Mouse (Mus musculus): ENCODE results near the gene Zfyve28.

Gene Zfyve28

DNA sequence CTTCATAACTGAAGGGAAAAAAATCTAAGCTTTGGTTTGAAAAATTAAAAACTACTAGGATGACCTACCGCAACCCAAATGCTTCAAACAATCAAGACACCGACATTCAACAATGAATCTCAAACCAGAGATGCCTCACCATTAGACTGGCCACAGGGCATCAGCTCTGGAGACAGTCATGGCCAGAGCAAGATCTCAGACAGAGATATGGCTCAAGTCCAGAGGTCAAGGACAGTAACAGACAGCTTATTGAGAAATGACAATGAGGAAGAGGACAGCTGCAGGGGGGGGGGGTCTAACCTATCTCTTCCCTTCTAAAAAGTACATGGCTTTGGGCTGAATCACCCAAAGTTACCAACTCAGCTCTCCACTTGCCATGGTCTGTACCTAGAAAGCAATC lies 3.0 kb downstream of the Zfyve28 start:
- DNase-seq, result no peak

DNA sequence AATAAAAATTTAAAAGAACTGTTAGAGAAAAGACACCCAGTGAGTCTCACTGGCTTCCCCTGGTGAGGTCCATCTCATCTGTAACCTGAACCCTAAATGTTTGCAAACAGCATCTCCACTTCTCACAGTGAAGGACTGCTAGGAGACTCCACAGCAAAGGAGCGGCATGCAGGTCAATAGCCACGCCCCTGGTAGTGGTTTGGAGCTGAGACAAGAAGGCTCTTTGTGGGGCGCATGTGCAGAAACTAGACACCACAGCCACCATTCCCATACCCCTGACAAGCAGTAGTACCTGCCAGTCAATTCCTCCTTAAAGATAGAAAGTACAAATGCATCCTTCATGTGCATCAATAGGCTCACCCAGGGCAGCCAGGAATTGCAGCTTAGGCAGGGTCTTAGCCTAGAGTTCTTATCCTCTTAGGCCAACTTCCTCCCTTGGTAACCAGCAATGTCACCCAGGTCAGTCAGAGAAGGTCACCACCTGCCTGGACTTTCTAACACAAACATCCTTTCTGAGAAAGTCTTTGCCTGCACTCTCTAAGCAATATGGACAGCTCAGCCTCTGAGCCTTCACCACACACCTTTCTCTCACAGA lies 4.0 kb downstream of the Zfyve28 start:
- DNase-seq, result peak; percentile 60

- DNase-seq, result peak; percentile 55
These were observed 4.9 kb downstream of the Zfyve28 start for GRCm38 (mm10) chr5:34283355-34283754.

DNA sequence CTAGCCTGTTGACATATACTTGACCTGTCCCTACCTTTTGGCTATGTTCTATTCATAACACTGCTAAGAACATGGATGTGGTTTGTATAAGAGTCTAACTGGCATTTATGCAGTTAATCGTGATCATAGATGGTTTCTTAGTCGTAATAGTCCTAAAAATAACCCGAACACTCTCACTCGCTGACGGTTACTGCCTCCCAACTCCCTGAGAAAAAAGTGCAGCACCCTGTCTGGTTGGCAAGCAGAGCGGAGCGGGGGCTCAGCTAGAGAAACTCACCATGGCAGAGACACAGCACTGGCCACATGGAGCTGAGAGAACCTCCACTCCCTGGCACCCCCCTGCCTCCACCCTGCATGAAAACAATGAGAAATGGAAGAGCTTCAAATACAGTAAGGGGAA lies 7.3 kb downstream of the Zfyve28 start:
- no peak for DNase-seq

GRCm38 (mm10) chr5:34279214-34279613 lies 9.0 kb downstream of the Zfyve28 start:
- DNase-seq, result no peak

DNA sequence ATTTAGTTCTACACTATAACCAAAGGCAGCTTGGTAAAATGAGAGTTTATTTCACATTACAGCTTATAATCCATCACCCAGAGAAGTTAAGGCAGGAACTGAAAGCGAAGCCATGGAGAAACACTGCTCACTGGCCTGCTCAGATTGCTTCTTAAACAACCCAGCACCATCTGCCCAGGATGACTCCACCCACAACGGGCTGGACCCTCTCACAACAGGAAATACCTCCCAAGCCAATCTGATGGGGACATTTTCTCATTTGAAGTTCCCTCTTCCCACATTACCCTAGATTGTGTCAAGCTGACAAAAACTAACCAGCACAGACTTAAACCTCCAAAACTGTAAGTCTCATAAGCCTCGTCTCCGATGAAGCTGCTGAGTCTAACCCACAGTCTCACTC lies 10.2 kb downstream of the Zfyve28 start:
- no peak for DNase-seq

DNA sequence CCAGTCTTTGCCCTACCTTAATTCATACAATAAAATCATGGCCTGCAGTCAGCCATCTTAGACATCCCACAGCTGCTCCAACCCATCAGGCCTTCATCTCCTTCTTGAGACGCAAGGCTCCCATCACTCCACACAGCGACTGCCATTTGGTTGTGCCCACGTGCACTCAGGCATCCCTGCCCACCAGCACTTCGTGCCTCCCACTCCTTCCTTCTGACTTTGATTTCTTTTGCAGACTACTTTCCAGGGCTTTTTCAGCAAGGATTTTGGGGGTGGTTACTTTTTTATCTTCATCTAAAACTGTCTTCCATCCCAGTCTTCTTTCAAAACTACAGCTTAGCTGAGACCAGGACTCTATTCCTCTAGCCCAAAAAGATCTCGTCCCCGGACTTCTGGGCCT lies 11.5 kb downstream of the Zfyve28 start:
- no peak for DNase-seq

DNA sequence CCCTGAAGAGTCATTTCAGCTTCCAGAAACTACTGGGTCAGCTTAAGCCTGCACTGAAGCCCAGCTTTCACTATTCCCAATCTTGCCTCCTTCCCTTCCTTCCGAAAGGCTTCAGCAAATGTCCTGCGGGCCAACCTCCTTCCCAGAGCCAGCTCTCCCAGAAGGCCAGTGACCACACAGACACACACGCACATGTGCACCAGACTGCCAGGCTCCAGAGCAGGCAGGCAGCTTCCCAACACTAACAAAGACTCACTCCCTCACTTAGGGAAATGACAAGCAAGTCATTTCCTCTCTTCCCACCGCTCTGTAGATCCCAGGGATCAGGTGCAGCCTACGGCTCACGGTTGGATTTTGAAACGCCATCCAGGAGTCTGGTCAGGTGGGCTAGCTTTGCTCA lies 12.1 kb downstream of the Zfyve28 start:
- DNase-seq, result peak; percentile 60

DNA sequence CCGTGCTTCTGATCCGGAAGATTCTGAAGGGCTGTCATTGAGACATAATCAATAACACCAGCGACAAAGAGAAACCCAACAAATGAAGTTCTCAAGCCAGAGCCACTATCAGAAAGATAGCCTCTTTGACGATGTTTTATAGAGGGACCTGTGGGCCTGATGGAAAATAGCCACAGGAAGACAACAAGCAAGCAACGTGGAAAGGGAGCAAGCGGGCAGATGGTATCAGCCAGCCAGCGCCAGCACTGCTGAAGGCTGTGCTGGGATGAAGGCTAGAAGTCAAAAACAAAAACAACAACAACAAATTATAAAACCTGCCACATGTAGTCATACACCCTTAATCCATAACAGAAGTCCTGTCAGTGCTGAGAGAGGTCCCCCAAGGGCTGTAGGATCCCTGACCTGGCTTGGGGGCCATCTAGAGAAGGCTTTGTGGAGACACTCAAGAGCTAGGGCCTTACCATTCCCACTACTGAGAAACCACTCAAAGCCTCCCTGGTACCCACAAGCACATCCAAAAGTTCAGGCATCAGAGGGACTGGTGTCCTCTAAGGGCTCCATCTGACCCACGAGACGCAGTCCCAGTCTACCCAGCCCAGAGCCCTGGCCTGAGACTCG lies 13.5 kb downstream of the Zfyve28 start:
- DNase-seq, result peak; percentile 39

GRCm38 (mm10) chr5:34274268-34274667 lies 14.0 kb downstream of the Zfyve28 start:
- peak; percentile 89 for DNase-seq

DNA sequence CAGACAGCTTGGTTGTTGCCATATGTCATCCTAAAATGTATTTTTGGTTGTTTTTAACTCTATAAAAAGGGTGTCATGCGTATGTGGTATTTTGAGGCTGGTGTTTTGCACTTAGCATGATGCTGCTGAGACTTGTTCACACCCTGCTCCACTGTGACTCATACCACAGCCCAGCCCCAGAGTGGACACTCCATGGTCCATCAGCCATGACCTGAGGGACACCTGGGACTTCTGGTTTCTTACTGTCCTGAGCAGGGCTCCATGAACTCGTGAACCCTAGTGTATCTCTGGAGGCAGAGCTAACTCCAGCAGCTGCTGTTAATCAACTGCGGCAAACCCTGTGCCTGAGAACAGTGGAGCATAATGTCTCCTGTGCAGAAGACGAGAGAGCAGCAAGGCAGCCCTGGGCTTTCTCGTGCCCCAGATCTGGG lies 15.0 kb downstream of the Zfyve28 start:
- no peak for DNase-seq

DNA sequence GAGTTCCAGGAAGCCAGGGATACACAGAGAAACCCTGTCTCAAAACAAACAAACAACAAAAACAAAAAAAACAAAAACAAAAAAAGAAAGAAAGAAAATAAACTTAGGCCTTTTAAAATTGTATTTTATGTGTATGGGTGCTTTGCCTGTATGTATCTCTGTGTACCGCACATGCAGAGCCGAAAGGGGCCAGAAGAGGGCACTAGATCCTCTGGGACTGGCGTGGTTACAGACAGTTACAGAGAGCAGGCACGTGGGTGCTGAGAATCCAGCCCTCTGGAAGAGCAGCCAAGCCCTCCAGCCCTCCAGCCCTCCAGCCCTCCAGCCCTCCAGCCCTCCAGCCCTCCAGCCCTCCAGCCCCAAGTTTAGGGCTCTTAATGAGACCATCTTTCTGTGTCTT lies 16.5 kb downstream of the Zfyve28 start:
- no peak for DNase-seq

DNA sequence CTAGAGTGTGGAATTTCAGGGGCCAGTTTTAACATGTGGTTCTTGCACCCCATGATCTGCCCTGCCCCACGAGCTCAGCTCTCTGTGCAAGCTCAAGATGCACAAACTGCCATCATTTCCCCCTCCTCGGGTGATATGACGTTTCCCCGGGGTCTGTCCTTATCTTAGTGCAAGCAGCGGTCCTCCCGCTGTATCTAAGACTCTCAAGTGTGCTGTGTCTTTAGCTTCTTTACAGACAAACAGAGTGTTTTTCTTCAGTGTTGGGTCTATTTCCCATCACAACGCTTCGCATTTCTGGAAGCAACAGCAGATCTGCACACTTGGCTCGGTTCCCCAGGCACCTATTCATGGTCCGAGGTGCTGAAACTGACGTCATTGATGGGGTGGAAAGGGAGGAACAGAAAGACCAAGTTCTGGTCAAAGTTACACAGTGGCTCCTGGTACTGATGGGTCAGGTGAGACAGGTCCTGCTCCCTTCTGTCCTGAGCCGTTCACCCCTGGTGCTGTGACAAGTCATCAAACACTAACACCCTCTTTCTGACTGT lies 18.3 kb downstream of the Zfyve28 start:
- DNase-seq, result peak; percentile 76

- peak; percentile 99 for DNase-seq
These were observed 18.9 kb downstream of the Zfyve28 start for GRCm38 (mm10) chr5:34269197-34269920.

- no peak for DNase-seq
These were observed 22.2 kb downstream of the Zfyve28 start for GRCm38 (mm10) chr5:34266065-34266464.

DNA sequence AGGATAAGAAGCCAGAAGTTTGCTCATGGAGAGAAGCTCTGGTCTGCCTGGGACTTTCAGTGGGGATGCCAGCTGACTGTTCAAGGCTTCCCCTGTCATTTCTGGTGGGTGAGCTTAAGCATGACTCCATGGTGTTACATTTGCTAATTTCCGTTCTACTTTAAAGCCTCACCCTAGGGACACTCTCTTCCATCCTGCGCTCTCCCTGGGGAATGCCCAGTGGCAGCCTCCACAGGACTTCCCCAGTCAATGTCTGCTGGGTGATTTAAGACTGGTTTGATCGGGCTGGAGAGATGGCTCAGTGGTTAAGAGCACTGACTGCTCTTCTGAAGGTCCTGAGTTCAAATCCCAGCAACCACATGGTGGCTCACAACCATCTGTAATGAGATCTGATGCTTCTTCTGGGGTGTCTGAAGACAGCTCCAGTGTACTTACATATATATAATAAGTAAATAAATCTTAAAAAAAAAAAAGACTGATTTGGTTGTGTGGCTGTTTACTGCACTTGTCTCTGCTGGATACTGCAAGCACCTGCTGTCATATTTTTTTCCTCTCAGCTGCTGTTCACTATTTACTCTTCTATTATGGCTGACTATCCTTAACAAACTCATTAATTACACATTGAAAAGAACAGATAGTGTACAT lies 29.0 kb downstream of the Zfyve28 start:
- DNase-seq, result no peak

GRCm38 (mm10) chr5:34255189-34255588 lies 33.1 kb downstream of the Zfyve28 start:
- no peak for DNase-seq

DNA sequence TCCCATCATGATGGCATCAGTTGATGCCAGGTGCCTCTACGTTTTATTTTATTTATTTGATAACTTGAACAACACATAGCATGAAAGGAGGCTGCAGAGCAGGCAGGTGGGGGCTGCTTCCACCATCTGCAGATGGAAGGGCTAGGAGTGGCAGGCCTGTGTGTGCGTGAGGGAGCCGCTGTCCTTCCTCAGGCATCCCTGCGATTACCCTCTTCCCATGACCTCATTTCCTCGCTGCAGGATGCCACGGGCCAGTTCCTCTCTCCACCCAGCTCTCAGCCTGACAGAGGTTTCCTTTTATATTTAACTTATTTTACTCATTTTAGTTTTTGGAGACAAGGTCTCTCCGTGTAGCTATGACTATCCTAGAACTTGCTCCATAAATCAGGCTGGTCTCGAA lies 33.9 kb downstream of the Zfyve28 start:
- no peak for DNase-seq

DNA sequence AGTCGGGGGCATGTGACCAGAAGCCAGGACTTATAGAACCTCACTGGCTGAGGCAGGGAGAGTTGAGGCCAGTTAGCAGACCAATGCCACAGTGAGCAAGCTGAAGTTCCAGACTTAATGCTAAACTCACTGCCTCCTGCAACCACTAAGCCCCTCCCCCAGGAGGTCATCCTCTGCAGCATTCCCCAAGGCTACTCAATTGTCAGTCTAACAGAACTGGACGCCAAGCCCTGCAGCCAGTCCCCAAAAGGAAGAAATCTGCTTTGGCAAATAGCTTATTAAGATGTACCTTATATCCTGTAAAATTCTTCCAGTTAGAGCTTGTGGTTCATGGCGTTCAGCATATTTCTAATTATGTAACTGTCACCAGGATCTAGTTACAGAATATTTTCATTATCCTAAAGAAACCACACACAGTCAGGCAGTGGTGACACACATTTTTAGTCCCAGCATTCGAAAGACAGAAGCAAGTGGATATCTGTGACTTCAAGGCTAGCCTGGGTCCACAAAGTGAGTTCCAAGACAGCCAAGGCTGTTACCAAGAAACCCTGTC lies 35.2 kb downstream of the Zfyve28 start:
- DNase-seq, result no peak

DNA sequence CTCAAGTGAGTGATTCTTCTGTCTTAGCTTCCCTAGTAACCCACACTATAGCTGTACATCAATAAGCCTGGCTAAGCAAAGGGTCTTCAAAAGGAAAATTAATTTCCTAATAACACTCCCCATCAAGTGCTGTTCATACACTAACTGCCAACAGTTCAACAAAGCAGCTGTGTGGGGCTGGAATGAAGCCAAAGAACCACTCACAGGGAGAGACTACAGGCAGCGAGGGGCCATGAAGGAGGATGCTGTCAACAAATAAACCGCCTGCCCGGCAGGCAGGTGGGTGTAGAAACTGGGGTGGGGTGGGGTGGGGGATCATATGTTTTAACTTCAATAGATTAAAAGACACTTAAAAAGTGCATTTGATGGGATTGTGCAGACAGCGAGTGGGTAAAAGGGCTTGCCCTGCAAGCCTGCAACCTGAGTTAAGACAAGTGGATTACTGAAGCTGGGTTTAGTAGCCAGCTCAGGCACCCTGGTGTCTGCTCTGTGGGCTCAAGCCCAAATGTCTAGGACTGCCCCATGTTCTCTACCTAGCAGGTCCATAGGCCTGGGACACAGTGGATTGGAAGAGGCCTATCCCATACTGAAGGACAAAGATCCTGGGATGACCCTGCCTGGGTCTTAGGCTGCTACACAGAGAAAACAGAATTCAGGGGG lies 35.8 kb downstream of the Zfyve28 start:
- DNase-seq, result no peak

DNA sequence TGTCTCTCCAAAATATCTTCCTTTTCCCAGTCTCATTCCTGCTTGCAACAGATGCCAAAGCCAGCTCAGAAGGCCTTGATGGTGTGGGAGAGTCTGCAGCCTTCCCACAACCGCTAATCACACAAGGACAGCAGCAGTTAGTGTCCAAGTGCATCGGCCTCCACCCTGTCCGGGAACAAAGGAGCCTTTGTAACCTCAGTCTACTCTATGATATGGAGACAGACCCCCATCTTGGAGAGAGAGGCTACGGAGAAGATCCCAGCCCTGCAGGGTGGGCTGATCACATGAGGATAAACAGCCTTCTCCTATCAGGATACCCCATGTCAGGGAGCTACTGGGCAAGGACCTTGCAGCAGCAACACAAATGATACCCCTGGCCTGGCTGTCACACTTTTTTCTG lies 36.5 kb downstream of the Zfyve28 start:
- DNase-seq, result no peak

GRCm38 (mm10) chr5:34250090-34250489 lies 38.2 kb downstream of the Zfyve28 start:
- no peak for DNase-seq

DNA sequence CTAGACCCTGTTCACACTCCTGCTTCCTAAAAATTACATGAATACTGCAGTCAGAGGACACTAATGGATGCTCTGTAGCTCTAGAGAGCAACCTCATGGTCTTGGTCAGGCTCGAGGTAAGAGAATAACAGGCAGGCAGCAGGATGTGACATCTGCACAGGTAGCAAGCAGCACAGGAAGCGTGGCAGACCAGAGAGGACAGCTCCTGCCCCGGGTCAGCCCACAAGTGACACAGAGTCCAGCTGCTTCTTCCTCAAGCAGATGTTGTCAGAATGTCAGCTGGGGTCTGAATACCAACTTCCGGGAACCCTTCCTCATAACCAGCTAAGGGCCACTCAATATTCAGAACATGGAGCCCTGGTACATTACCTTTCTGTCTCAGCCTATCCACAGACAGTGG lies 39.1 kb downstream of the Zfyve28 start:
- no peak for DNase-seq

All from cerebellum, adult 11-12 months (tissue).